Mouse (Mus musculus): ENCODE results near the gene Atcay. TPM values are rescaled to one million over a fixed set of nuclear protein-coding genes. Genes with fewer than 3 reads are reported as not detected.
A peak's percentile ranks its signal among the peaks of the same experiment; 100 is the strongest.

Atcay gene
- total and polyA plus RNA-seq, 3 experiments = 0.06 to 0.08 TPM; not detected in 1

GRCm38 (mm10) chr10:81266211-81267105 is 35.8 kb upstream of the Atcay start, which contains the start of the genes Mrpl54 and Apba3:
Mrpl54 (minus strand) TSS chr10:81266934.
Apba3 (plus strand) TSS chr10:81266960.
- H3K9ac ChIP-seq (ENCODE audit: insufficient read depth, low read depth) = peak within 1 kb of the TSS; percentile 95
- DNase-seq (ENCODE audit: extremely low read depth) = peak; percentile 95
- H3K4me2 ChIP-seq (ENCODE audit: insufficient read depth, low read depth, poor library complexity, severe bottlenecking) = peak within 1 kb of the TSS; percentile 77
- peaks cover 17% of the 10 kb centered on the region for H3K79me2 ChIP-seq (replicated peaks; ENCODE audit: control insufficient read depth, extremely low read depth, insufficient read depth, poor library complexity, severe bottlenecking)
- in situ Hi-C loops (cut with MboI; ENCODE audit: low pct_ligation_motif_present, low pct_unique_long_range_greater_than_20kb, low sequenced_read_pairs) = no loop called here
- H3K4me3 ChIP-seq (replicated peaks in 1 of 3; ENCODE audit: low read depth in 2 of 3, low read length in 2 of 3, poor library complexity in 1 of 3) = peak within 1 kb of the TSS; percentile 84 to 98 (median 96)
- H3K36me3 ChIP-seq (replicated peaks in 1 of 2; ENCODE audit: control insufficient read depth in 1 of 2, insufficient read depth in 1 of 2, low read length in 1 of 2) = peaks cover 47 to 63% of the 10 kb centered on the region in 2 experiments
- no peaks in the 10 kb centered on the region for H3K27me3 ChIP-seq (replicated peaks)
- dilution Hi-C loops (cut with MboI; ENCODE audit: extremely low pct_ligation_motif_present, extremely low pct_unique_long_range_greater_than_20kb, low sequenced_read_pairs) = no loop called here
- H3K27ac ChIP-seq (ENCODE audit: insufficient read depth, low read depth) = peak within 1 kb of the TSS; percentile 7; the same call in 1 of the 2 replicates
- H3K4me1 ChIP-seq (ENCODE audit: control insufficient read depth in 1 of 2, insufficient read depth in 2 of 2) = peaks cover 16 to 58% of the 10 kb centered on the region in 2 experiments
- H3K9me3 ChIP-seq (replicated peaks; ENCODE audit: low read length) = no peaks in the 10 kb centered on the region
- TF ChIP-seq ZMIZ1 (IDR thresholded peaks at IDR 0.05; ENCODE audit: low read depth, low read length) (peak; percentile 65; the same call in 1 of the 2 replicates), MEF2A (IDR thresholded peaks at IDR 0.05; ENCODE audit: borderline replicate concordance, low read depth, low read length) (peak; percentile 70; the same call in 1 of the 2 replicates), MAFK (IDR thresholded peaks at IDR 0.05; ENCODE audit: insufficient replicate concordance, low read length) (no peak), ZC3H11A (IDR thresholded peaks at IDR 0.05; ENCODE audit: low read depth, low read length) (no peak), MYC (IDR thresholded peaks at IDR 0.05; ENCODE audit: low read depth, low read length) (peak; percentile 97), ETS1 (conservative IDR thresholded peaks at IDR 0.05; ENCODE audit: low read depth, low read length) (peak; percentile 57; the same call in 1 of the 2 replicates), SMC3 (IDR thresholded peaks at IDR 0.05; ENCODE audit: low read depth, low read length) (no peak), TCF12 (IDR thresholded peaks at IDR 0.05; ENCODE audit: low read depth, low read length) (peak; percentile 85), UBTF (IDR thresholded peaks at IDR 0.05; ENCODE audit: low read depth, low read length) (no peak), TBP (conservative IDR thresholded peaks at IDR 0.05; ENCODE audit: low read depth, low read length) (peak; percentile 70; the same call in 1 of the 2 replicates), E2F4 (IDR thresholded peaks at IDR 0.05; ENCODE audit: insufficient replicate concordance, low read depth, low read length) (no peak), PAX5 (IDR thresholded peaks at IDR 0.05; ENCODE audit: low read length) (no peak), NRF1 (IDR thresholded peaks at IDR 0.05; ENCODE audit: low read depth, low read length) (peak; percentile 98), GABPA (IDR thresholded peaks at IDR 0.05; ENCODE audit: insufficient replicate concordance, low read depth, low read length) (peak; percentile 34; the same call in 1 of the 2 replicates), IRF4 (IDR thresholded peaks at IDR 0.05; ENCODE audit: low read depth, low read length) (peak; percentile 54; the same call in 1 of the 2 replicates), CHD2 (IDR thresholded peaks at IDR 0.05; ENCODE audit: low read length) (no peak; the same call in 1 of the 2 replicates), JUND (conservative IDR thresholded peaks at IDR 0.05; ENCODE audit: low read depth, low read length) (no peak), MAZ (IDR thresholded peaks at IDR 0.05; ENCODE audit: low read depth, low read length) (0 out of 2 replicates have a peak, but pooled peaks have one; percentile 53), RCOR1 (conservative IDR thresholded peaks at IDR 0.05; ENCODE audit: low read depth, low read length) (no peak), BHLHE40 (IDR thresholded peaks at IDR 0.05; ENCODE audit: low read depth, low read length) (peak; percentile 100), CTCF (conservative IDR thresholded peaks at IDR 0.05 in 1 of 2, IDR thresholded peaks at IDR 0.05 in 1 of 2; ENCODE audit: low read depth in 2 of 2, low read length in 2 of 2) (no peak), MAX (IDR thresholded peaks at IDR 0.05; ENCODE audit: low read length) (peak; percentile 94), ZNF384 (IDR thresholded peaks at IDR 0.05; ENCODE audit: low read depth, low read length) (peak; percentile 50), KAT2A (IDR thresholded peaks at IDR 0.05; ENCODE audit: insufficient replicate concordance, low read length) (peak; percentile 89; the same call in 1 of the 2 replicates), CHD1 (IDR thresholded peaks at IDR 0.05; ENCODE audit: low read depth, low read length) (no peak), USF2 (conservative IDR thresholded peaks at IDR 0.05; ENCODE audit: low read depth, low read length) (no peak), SIN3A (IDR thresholded peaks at IDR 0.05; ENCODE audit: low read length) (peak; percentile 93), HCFC1 (IDR thresholded peaks at IDR 0.05; ENCODE audit: low read depth, low read length) (peak; percentile 98), USF1 (IDR thresholded peaks at IDR 0.05; ENCODE audit: low read depth, low read length) (no peak; the same call in 1 of the 2 replicates), NELFE (IDR thresholded peaks at IDR 0.05; ENCODE audit: low read depth, low read length) (peak; percentile 85), EP300 (IDR thresholded peaks at IDR 0.05; ENCODE audit: low read length) (no peak), ZKSCAN1 (IDR thresholded peaks at IDR 0.05; ENCODE audit: borderline replicate concordance, low read depth, low read length) (no peak), RAD21 (IDR thresholded peaks at IDR 0.05; ENCODE audit: low read depth, low read length) (no peak), JUN (IDR thresholded peaks at IDR 0.05; ENCODE audit: insufficient read depth, low read depth, low read length) (peak; percentile 3; the same call in 1 of the 2 replicates), POLR2AphosphoS2 (IDR thresholded peaks at IDR 0.05; ENCODE audit: low read depth, low read length) (peak; percentile 86; the same call in 1 of the 2 replicates), ELF1 (IDR thresholded peaks at IDR 0.05; ENCODE audit: low read depth, low read length) (peak; percentile 94), MXI1 (IDR thresholded peaks at IDR 0.05; ENCODE audit: low read depth, low read length) (peak; percentile 83)

All from CH12.LX (cell line).